Mouse (Mus musculus) limb, embryonic 11.5 days (tissue): ENCODE data around the gene Fah. TPM values are rescaled to one million over a fixed set of nuclear protein-coding genes. Genes with fewer than 3 reads are reported as not detected.

ENCODE experiments used
- ATAC-seq: fragments of 200-750 bp; cut with Nextera tagmentation; 2 replicates; pipeline ENCODE4 v1.8.0; 2017; ENCODE audit warnings: low read depth; ENCODE audit not compliant: insufficient number of reproducible peaks, low FRiP score, low TSS enrichment
- DNase-seq: peaks from one replicate; pipeline ENCODE4 v3.0.0-alpha.2; 2015; ENCODE audit warnings: low spot score
- H3K27ac ChIP-seq: fragments of 300-500 bp; sonication (generic); replicated peaks from 2 replicates; pipeline ENCODE4 v1.5.1; 2014; ENCODE audit warnings: low read depth, mild to moderate bottlenecking, low read length
- H3K27me3 ChIP-seq: fragments of 300-500 bp; sonication (generic); 2 replicates; pipeline ENCODE4 v1.6.1; 2014; ENCODE audit warnings: mild to moderate bottlenecking, low read length, mixed read lengths; ENCODE audit not compliant: control insufficient read depth, insufficient read depth
- H3K36me3 ChIP-seq: fragments of 300-500 bp; sonication (generic); 2 replicates; pipeline ENCODE4 v1.6.1; 2014; ENCODE audit warnings: mild to moderate bottlenecking, low read length, moderate library complexity, mixed read lengths; ENCODE audit not compliant: control insufficient read depth, insufficient read depth
- H3K4me1 ChIP-seq: fragments of 300-500 bp; sonication (generic); 2 replicates; pipeline ENCODE4 v1.6.1; 2014; ENCODE audit warnings: low read length, mixed read lengths; ENCODE audit not compliant: control insufficient read depth, insufficient read depth
- H3K4me2 ChIP-seq: fragments of 300-500 bp; sonication (generic); 2 replicates; pipeline ENCODE4 v1.6.1; 2014; ENCODE audit warnings: low read depth, mild to moderate bottlenecking, moderate library complexity; ENCODE audit not compliant: severe bottlenecking
- H3K4me3 ChIP-seq: fragments of 300-500 bp; sonication (generic); 2 replicates; pipeline ENCODE4 v1.5.1; 2014; ENCODE audit warnings: low read depth, low read length
- H3K9ac ChIP-seq: fragments of 300-500 bp; sonication (generic); 2 replicates; pipeline ENCODE4 v1.6.1; 2014; ENCODE audit warnings: mild to moderate bottlenecking, low read length
- H3K9me3 ChIP-seq: fragments of 300-500 bp; sonication (generic); 2 replicates; pipeline ENCODE4 v1.6.1; 2016; ENCODE audit warnings: low read length; ENCODE audit not compliant: control insufficient read depth
- WGBS: fragments of 180-500 bp; shearing (Covaris S2); extraction: QIAGEN DNeasy Blood & Tissue Kit; methylation state at CpG from one replicate; pipeline ENCODE4 v1.1.7; 2014; 5-methylcytosine and 5-hydroxymethylcytosine counted together
- polyA plus RNA-seq: library from polyadenylated mRNA; unstranded; fragments of >200 nt; fragmentation: Nextera tagmentation; extraction: Ambion mirVana; gene quantifications from 2 replicates; pipeline ENCODE4 v1.2.1, GENCODE M21; 2014

Gene Fah
- polyA plus RNA-seq, 1 experiment from 2014 or later = 1.9 TPM

DNA sequence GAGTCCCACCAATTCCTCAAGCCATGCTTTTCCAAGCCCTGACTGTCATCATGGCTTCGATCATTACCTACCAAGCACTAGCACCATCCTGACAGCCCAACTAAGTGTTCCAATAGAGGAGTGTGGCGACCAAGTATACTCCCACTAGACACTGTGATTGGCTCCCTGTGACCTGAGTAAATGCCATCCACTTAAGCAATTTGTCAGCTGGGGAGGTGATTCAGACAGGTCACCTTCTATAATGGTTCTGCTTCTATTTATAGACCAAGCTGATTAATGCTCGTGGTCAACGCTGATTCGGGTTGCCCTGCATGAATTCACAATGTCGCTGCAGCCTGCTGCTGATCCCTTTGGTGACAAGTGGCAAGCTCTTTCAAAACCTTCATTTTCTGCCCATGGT is 40.3 kb downstream of the Fah start:
- Histone ChIP-seq H3K4me1 (no peaks in the 10 kb centered on the region), H3K36me3 (no peaks in the 10 kb centered on the region), H3K9ac (no peak overlapping the region), H3K9me3 (no peaks in the 10 kb centered on the region), H3K27me3 (no peaks in the 10 kb centered on the region), H3K27ac (no peak overlapping the region), H3K4me3 (no peak overlapping the region), H3K4me2 (no peak overlapping the region)
- ATAC-seq (no peak), DNase-seq (no peak)
- WGBS = 76% methylated on average over 6 of the region's 6 CpGs

DNA sequence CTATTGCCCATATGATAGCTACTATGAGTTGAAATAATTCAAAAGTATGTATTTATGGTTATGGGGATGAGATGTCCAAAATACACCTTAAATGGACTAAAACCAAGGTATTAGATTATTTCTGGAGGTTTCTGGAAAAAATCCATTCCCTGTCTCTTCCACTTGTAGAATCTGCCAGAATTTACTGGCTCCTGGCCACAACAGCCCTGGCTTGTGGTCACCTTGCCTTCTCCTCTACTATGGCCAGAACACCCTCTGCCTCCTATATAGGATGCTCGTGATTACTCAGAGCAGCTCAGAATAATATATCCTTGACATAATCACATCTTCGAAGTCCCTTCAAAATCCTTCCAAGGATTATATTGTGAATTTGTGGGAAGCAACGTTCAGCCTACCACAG is 42.3 kb downstream of the Fah start:
- Histone ChIP-seq H3K4me2 (no peak overlapping the region), H3K9me3 (no peaks in the 10 kb centered on the region), H3K27me3 (no peaks in the 10 kb centered on the region), H3K36me3 (no peaks in the 10 kb centered on the region), H3K4me3 (no peak overlapping the region), H3K9ac (no peak overlapping the region), H3K27ac (no peak overlapping the region), H3K4me1 (no peaks in the 10 kb centered on the region)
- ATAC-seq (no peak), DNase-seq (no peak)
- WGBS = 83% methylated on average over 3 of the region's 3 CpGs

DNA sequence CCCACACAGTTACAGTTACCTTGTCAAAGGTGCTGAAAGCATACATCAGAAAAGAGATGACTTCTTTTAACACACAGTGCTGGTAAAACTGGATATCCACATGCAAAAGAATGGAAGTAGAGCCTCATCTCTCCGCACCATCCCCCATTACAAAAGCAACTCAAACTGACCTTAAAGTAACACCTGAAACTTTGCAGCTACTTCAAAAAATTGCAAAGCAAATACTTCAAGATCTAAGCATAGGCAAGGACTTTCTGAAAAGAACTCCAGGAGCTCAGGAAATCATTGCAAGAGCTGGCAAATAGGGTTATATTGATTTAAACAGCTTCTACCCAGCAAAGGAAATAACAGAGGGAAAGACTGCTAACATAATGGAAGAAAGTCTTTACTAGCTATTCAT is 46.0 kb downstream of the Fah start:
- WGBS = 92% methylated on average over 1 of the region's 1 CpGs

GRCm38 (mm10) chr7:84557332-84557731 is 49.2 kb downstream of the Fah start:
- ATAC-seq = no peak
- Histone ChIP-seq H3K4me2 (no peak overlapping the region), H3K9ac (no peak overlapping the region), H3K4me1 (no peaks in the 10 kb centered on the region), H3K36me3 (no peaks in the 10 kb centered on the region), H3K4me3 (no peak overlapping the region), H3K9me3 (no peaks in the 10 kb centered on the region), H3K27ac (no peak overlapping the region), H3K27me3 (no peaks in the 10 kb centered on the region)
- DNase-seq = no peak
- WGBS = 42% methylated on average over 3 of the region's 3 CpGs

More for the DNA sequence above, 46.0 kb downstream of the Fah start:
- no peaks in the 10 kb centered on the region for H3K36me3 ChIP-seq
- H3K4me3 ChIP-seq = no peak overlapping the region
- no peak overlapping the region for H3K4me2 ChIP-seq
- DNase-seq = no peak
- no peak for ATAC-seq
- no peak overlapping the region for H3K27ac ChIP-seq
- H3K9me3 ChIP-seq = no peaks in the 10 kb centered on the region
- no peaks in the 10 kb centered on the region for H3K4me1 ChIP-seq
- H3K9ac ChIP-seq = no peak overlapping the region
- H3K27me3 ChIP-seq = no peaks in the 10 kb centered on the region

DNA sequence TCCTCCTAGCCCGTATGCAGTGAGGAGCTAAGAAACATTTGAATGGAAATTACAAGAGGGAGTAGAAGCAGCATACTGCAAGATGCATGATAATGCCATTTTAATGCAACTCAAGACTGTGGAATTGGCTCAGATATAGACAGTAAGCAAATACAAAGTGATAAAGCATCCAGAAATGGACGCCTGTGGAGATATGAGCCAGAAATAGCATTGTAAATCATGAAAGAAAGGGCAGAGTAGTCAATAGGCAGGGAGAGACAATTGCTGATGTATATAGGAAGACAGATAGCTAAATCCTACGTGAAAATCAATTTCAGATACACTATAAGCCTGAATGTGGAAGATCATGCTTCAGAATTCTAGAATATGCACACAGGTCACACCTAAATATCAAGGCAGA is 51.2 kb downstream of the Fah start:
- 81% methylated on average over 3 of the region's 3 CpGs for WGBS
- H3K36me3 ChIP-seq = no peaks in the 10 kb centered on the region
- no peak overlapping the region for H3K4me2 ChIP-seq

GRCm38 (mm10) chr7:84551472-84551871 is 55.0 kb downstream of the Fah start:
- WGBS = 80% methylated on average over 2 of the region's 2 CpGs
- Histone ChIP-seq H3K4me3 (no peak overlapping the region), H3K9ac (no peak overlapping the region), H3K27me3 (no peaks in the 10 kb centered on the region), H3K36me3 (no peaks in the 10 kb centered on the region), H3K9me3 (no peaks in the 10 kb centered on the region), H3K27ac (no peak overlapping the region), H3K4me2 (no peak overlapping the region), H3K4me1 (no peaks in the 10 kb centered on the region)
- ATAC-seq (no peak), DNase-seq (no peak)

More for the DNA sequence above, 51.2 kb downstream of the Fah start:
- ATAC-seq (no peak), DNase-seq (no peak)
- Histone ChIP-seq H3K4me1 (no peaks in the 10 kb centered on the region), H3K9ac (no peak overlapping the region), H3K27me3 (no peaks in the 10 kb centered on the region), H3K4me3 (no peak overlapping the region), H3K9me3 (no peaks in the 10 kb centered on the region), H3K27ac (no peak overlapping the region)

DNA sequence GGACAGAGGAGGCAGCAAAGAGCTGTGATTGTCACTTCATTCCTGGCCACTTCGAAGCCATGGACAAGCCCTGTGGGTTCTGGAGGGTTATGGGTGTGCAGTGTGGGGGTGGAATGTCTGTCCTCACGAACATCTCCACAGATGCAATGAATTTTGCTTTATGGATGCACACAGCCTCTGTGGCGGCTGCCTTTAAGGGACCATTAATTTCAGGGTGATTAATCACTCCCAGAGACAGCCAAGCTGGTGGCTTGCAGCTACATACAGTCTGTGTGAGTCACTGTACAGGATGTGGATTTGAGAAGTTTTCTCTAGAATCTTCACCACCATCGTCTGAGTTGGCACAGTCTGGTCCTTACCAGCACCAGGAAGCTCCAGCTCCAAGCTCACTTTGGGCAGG is 59.9 kb downstream of the Fah start:
- no peak overlapping the region for H3K4me3 ChIP-seq
- no peaks in the 10 kb centered on the region for H3K4me1 ChIP-seq
- no peak overlapping the region for H3K9ac ChIP-seq
- no peak overlapping the region for H3K27ac ChIP-seq
- H3K27me3 ChIP-seq = no peaks in the 10 kb centered on the region
- ATAC-seq (no peak), DNase-seq (no peak)
- no peaks in the 10 kb centered on the region for H3K9me3 ChIP-seq
- WGBS = 56% methylated on average over 4 of the region's 4 CpGs
- H3K4me2 ChIP-seq = no peak overlapping the region
- H3K36me3 ChIP-seq = no peaks in the 10 kb centered on the region

GRCm38 (mm10) chr7:84544946-84545345 is 61.6 kb downstream of the Fah start:
- no peak for ATAC-seq
- H3K4me2 ChIP-seq = no peak overlapping the region
- no peak overlapping the region for H3K27ac ChIP-seq
- H3K4me3 ChIP-seq = no peak overlapping the region
- no peaks in the 10 kb centered on the region for H3K4me1 ChIP-seq
- WGBS = 84% methylated on average over 4 of the region's 4 CpGs
- H3K9ac ChIP-seq = no peak overlapping the region
- H3K27me3 ChIP-seq = no peaks in the 10 kb centered on the region
- no peak for DNase-seq
- H3K9me3 ChIP-seq = no peaks in the 10 kb centered on the region
- H3K36me3 ChIP-seq = no peaks in the 10 kb centered on the region
